Mouse (Mus musculus) stomach, postnatal 0 days (tissue): ENCODE measurements around the gene Frem1. TPM values are rescaled to one million over a fixed set of nuclear protein-coding genes. Genes with fewer than 3 reads are reported as not detected.

Experiments used
- ATAC-seq: fragments of 200-750 bp; cut with Nextera tagmentation; 2 replicates; pipeline ENCODE4 v1.8.0; 2017; ENCODE audit not compliant: low FRiP score, low TSS enrichment
- DNase-seq: peaks from one replicate; pipeline ENCODE4 v3.0.0-alpha.2; 2016; ENCODE audit warnings: low spot score
- H3K27ac ChIP-seq: fragments of 300-500 bp; sonication (generic); replicated peaks from 2 replicates; pipeline ENCODE4 v1.5.1; 2014; ENCODE audit warnings: mild to moderate bottlenecking, control low read depth
- H3K27me3 ChIP-seq: fragments of 300-500 bp; sonication (generic); 2 replicates; pipeline ENCODE4 v1.6.1; 2014; ENCODE audit warnings: low read length; ENCODE audit not compliant: control insufficient read depth, insufficient read depth
- H3K36me3 ChIP-seq: fragments of 300-500 bp; sonication (generic); 2 replicates; pipeline ENCODE4 v1.6.1; 2014; ENCODE audit warnings: low read length, mixed read lengths; ENCODE audit not compliant: control insufficient read depth, insufficient read depth
- H3K4me1 ChIP-seq: fragments of 300-500 bp; sonication (generic); replicated peaks from 2 replicates; pipeline ENCODE4 v1.6.1; 2014; ENCODE audit warnings: antibody characterized with exemption; ENCODE audit not compliant: control insufficient read depth, insufficient read depth
- H3K4me2 ChIP-seq: fragments of 300-500 bp; sonication (generic); replicated peaks from 2 replicates; pipeline ENCODE4 v1.6.1; 2014; ENCODE audit warnings: low read depth, mild to moderate bottlenecking, control low read depth, moderate library complexity
- H3K4me3 ChIP-seq: fragments of 300-500 bp; sonication (generic); 2 replicates; pipeline ENCODE4 v1.5.1; 2014; ENCODE audit warnings: low read depth, low read length, control low read depth
- H3K9ac ChIP-seq: fragments of 300-500 bp; sonication (generic); 2 replicates; pipeline ENCODE4 v1.6.1; 2014; ENCODE audit warnings: mild to moderate bottlenecking, low read length, control low read depth, mixed read lengths
- H3K9me3 ChIP-seq: fragments of 300-500 bp; sonication (generic); 2 replicates; pipeline ENCODE4 v1.6.1; 2016; ENCODE audit warnings: low read length; ENCODE audit not compliant: control insufficient read depth
- CTCF ChIP-seq: IDR thresholded peaks from 2 replicates; pipeline ENCODE4 v1.5.1; 2016; ENCODE audit warnings: antibody characterized with exemption, low read depth, mild to moderate bottlenecking, moderate library complexity
- EP300 ChIP-seq: optimal IDR thresholded peaks from 2 replicates; pipeline ENCODE3; 2016; ENCODE audit warnings: antibody characterized with exemption
- WGBS: fragments of 180-500 bp; shearing (Covaris S2); extraction: QIAGEN DNeasy Blood & Tissue Kit; methylation state at CpG from one replicate; pipeline ENCODE4 v1.1.7; 2014; 5-methylcytosine and 5-hydroxymethylcytosine counted together
- polyA plus RNA-seq: library from polyadenylated mRNA; unstranded; fragments of >200 nt; fragmentation: Nextera tagmentation; extraction: Ambion mirVana; gene quantifications from 2 replicates; pipeline ENCODE4 v1.2.1, GENCODE M21; 2015

Frem1 gene
- polyA plus RNA-seq = 2.9 and 3.4 TPM in 2 replicates

GRCm38 (mm10) chr4:83051634-83052577 lies at the start of gene Frem1:
Frem1 (minus strand) TSS chr4:83052339.
- TF ChIP-seq EP300 = no peak
- 0 out of 2 replicates have a peak, but pooled peaks have one; percentile 1 for TF ChIP-seq CTCF
- Histone ChIP-seq H3K36me3 (no peaks in the 10 kb centered on the region), H3K4me3 (peak within 1 kb of the TSS; percentile 53), H3K27ac (peak within 1 kb of the TSS; percentile 84), H3K4me2 (peak within 1 kb of the TSS; percentile 54), H3K9me3 (no peaks in the 10 kb centered on the region), H3K4me1 (no peaks in the 10 kb centered on the region; the same call in 1 of the 2 replicates), H3K9ac (peak within 1 kb of the TSS; percentile 59), H3K27me3 (no peaks in the 10 kb centered on the region)
- ATAC-seq = peak; percentile 72
- DNase-seq = peak; percentile 47
- WGBS = 2% methylated on average over 24 of the region's 24 CpGs

DNA sequence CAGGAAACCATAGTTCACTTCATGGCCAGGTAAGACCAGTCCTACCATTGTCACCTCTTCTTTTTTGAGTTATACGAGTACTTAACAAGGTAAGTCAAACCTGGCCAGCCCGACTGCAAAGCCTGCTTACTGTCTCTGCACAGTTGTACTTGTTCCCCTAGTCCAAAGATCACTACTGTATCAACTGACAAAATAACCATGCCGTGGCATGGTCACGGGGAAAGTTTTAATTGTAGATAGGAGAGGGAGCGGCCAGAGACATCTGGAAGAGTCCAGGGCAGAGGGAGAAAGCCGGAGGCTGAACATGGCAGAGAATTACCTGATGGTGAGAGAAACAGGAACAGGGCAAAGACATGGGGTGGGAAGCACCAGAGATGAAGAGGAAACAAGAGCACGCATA lies 46.9 kb upstream of the Frem1 start:
- Histone ChIP-seq H3K9me3 (no peaks in the 10 kb centered on the region), H3K9ac (no peak overlapping the region), H3K4me1 (no peaks in the 10 kb centered on the region), H3K36me3 (no peaks in the 10 kb centered on the region), H3K27me3 (no peaks in the 10 kb centered on the region), H3K4me3 (no peak overlapping the region), H3K4me2 (no peak overlapping the region), H3K27ac (no peak overlapping the region)
- TF ChIP-seq CTCF = no peak
- 83% methylated on average over 7 of the region's 7 CpGs for WGBS
- ATAC-seq (no peak), DNase-seq (no peak)

DNA sequence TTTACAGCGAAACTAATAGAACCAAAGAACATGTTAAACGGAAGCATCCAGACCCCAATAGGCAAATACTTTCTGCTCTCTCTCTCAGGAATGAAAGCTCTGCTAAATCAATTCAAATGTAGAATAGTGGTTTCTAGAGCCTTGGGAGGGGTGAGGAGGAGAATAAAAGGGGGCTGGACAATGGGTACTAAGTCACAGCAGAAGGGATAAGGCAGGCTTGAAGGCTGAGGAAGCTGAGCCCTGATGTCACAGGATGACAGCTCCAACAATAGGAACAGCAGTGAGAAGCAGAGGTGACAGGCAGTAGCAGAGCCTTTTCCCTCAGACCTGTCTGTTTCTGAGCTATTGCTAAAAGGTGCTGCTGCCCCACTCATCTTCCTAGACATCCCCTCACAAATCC lies 41.8 kb upstream of the Frem1 start:
- WGBS = 71% methylated on average over 2 of the region's 2 CpGs
- no peak overlapping the region for H3K27ac ChIP-seq
- H3K27me3 ChIP-seq = no peaks in the 10 kb centered on the region
- DNase-seq (no peak), ATAC-seq (no peak)
- H3K9ac ChIP-seq = no peak overlapping the region
- no peaks in the 10 kb centered on the region for H3K36me3 ChIP-seq
- H3K4me3 ChIP-seq = no peak overlapping the region
- H3K9me3 ChIP-seq = no peaks in the 10 kb centered on the region
- H3K4me1 ChIP-seq = 0 out of 2 replicates have a peak, but pooled peaks cover 2% of the 10 kb centered on the region
- no peak for TF ChIP-seq CTCF
- no peak for TF ChIP-seq EP300
- H3K4me2 ChIP-seq = no peak overlapping the region

- no peak for ATAC-seq
- no peak for DNase-seq
Observed at GRCm38 (mm10) chr4:83090691-83091448, 38.7 kb upstream of the Frem1 start.

DNA sequence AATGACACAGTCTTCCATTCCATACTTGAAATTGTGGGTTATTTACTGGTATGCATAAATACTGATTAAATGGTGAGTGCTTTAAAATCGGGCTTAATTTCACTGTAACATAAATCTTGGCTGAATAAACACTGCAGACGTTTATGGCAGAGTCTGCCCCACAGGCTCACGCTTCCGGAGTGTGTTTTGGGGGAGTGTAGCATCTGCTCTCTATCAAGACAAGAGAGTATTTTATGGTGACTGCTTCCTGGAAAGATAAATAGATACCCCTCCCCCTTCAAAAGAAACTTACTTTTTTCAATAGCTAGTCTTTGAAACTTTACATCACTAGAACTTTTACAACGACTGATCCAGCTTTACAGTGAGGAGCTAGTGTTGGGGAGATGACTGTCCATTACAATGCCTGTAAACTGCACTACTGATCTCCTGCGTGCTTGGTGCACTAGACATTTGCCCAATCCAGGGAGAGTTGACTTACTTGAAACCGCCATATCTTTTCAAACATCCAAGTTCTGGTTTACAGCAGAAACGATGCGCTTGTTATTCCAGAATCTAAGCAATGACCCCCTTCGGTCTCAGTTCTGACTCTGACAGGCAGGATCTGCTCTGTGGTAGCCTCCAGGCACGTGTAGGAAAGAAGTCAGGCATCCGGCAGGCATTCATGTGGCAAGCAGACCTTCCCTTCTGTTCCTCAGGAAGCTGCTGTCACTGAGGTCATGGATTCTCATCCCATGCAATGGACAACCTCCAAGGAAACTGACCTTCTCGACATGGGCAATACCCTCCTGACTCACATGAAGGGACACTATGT lies 28.4 kb upstream of the Frem1 start:
- peak; percentile 57; the same call in 1 of the 2 replicates for ATAC-seq
- Histone ChIP-seq H3K4me1 (peaks cover 3% of the 10 kb centered on the region; the same call in 1 of the 2 replicates), H3K9ac (no peak overlapping the region), H3K9me3 (no peaks in the 10 kb centered on the region), H3K27me3 (no peaks in the 10 kb centered on the region), H3K4me3 (no peak overlapping the region), H3K27ac (0 out of 2 replicates have a peak overlapping the region, but pooled peaks have one; percentile 53), H3K4me2 (0 out of 2 replicates have a peak overlapping the region, but pooled peaks have one; percentile 26), H3K36me3 (no peaks in the 10 kb centered on the region)
- TF ChIP-seq EP300 (no peak), CTCF (no peak)
- DNase-seq = no peak
- 19% methylated on average over 13 of the region's 13 CpGs for WGBS

More at GRCm38 (mm10) chr4:83090691-83091448, 38.7 kb upstream of the Frem1 start:
- Histone ChIP-seq H3K4me2 (no peak overlapping the region), H3K36me3 (no peaks in the 10 kb centered on the region), H3K27ac (no peak overlapping the region), H3K9me3 (no peaks in the 10 kb centered on the region), H3K4me3 (no peak overlapping the region), H3K4me1 (0 out of 2 replicates have a peak, but pooled peaks cover 2% of the 10 kb centered on the region), H3K27me3 (no peaks in the 10 kb centered on the region), H3K9ac (no peak overlapping the region)
- WGBS = 37% methylated on average over 6 of the region's 6 CpGs
- TF ChIP-seq EP300 (no peak), CTCF (no peak)
